Mouse (Mus musculus) effector memory CD4-positive, alpha-beta T cell, adult 7 months (primary cell): ENCODE data around the gene Btbd35f15. TPM values are rescaled to one million over a fixed set of nuclear protein-coding genes. Genes with fewer than 3 reads are reported as not detected.

ENCODE experiments used
- polyA plus RNA-seq: library from polyadenylated mRNA; unstranded; fragments of 100-300 nt; shearing (Covaris generic); gene quantifications from one replicate; pipeline ENCODE4 v1.2.1, GENCODE M21; 2017

Btbd35f15 gene
- not detected for polyA plus RNA-seq

GRCm38 (mm10) chrX:33577214-33577613 is at the start of gene Btbd35f15:
Gene Btbd35f15 (minus strand): TSS chrX:33577314.

Other genes starting within 250 kb of the Btbd35f15 start
- gene Btbd35f13, start 79.9 kb upstream of the Btbd35f15 start, polyA plus RNA-seq: not detected
- not detected for gene Btbd35f14, start 125.0 kb upstream of the Btbd35f15 start, polyA plus RNA-seq